Mouse (Mus musculus) kidney, adult 8-10 months (tissue): ENCODE measurements around the gene Nkain4.

Source experiments
- DNase-seq, 2 experiments: peaks; one replicate each; pipeline ENCODE4 v3.0.0; 2022

The Nkain4 gene

DNA sequence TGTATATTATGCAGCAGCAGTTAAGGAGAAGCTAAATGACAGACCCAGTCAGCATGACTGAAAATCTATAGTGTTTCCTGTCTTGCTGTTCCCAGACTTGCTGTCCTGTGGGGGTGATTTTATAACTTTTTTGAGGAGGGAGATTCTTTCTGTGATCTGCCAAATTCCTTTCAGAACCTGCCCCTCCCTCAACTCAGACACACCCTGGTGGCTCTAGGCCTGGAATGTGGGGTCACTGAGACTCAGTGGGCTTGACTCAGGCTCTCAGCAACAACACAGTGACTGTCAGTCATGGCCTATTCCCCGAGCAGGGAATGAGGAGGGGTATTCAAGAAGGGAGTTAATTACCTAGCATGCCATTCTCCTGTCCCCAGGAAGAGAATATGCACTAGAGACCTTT lies 4.6 kb downstream of the Nkain4 start:
- no peak for DNase-seq

DNA sequence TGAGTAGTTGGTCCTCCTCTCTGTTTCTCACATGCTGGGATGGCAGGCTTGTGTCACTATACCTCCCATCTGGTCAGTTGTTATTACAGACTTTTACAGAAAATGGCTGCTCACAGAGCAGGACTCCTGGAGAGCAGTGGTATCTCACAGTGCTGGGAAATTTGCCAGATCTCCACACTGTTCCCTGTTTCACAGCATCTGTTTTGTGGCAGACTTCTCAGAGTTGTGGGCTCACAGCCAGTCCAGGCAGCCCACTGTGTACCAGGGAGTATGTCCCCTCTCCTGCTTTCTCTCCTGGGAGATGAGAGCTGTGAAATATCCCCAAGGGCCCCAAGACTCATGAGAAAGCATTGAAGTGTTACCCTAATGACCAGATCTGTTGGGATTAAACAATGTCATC lies 12.6 kb downstream of the Nkain4 start:
- no peak for DNase-seq

DNA sequence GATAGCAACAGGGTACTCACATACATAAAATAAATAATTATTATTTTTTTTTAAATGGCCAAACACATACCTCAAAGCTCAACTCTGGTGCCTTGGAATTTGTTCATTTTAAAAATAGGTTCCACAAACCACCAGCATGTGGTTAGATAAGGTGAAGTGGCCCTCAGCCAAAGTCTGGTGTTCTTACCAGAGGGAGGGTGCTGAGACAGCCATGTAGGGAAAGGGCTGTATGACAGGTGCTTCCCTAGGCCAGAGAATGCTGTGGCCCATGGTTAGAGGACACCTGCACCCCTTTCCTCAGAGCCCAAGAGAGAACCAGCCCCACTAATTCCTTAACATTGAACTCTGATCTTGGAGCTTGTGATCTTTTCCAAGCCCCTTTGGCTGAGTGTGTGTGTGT lies 14.3 kb downstream of the Nkain4 start:
- no peak for DNase-seq

DNA sequence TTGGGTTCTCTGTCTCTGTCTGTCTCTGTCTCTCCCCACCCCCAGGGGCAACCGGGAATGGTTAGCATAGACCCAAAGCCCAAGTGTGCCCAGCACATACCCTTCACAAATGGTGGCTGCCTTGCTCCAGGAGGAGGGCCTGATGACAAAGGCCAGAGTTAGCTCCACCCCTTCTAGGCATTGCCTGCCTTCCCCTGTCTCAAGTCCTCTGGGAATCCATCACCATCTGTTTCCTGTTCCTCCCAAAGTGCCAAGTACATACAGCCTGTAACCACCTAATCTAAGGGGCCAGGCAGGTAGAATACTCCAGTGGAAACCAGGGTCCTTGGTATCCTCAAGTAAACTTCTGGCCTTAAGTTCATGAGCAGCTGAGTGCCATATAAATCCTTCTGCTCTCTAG lies 22.1 kb downstream of the Nkain4 start:
- DNase-seq, result no peak

DNA sequence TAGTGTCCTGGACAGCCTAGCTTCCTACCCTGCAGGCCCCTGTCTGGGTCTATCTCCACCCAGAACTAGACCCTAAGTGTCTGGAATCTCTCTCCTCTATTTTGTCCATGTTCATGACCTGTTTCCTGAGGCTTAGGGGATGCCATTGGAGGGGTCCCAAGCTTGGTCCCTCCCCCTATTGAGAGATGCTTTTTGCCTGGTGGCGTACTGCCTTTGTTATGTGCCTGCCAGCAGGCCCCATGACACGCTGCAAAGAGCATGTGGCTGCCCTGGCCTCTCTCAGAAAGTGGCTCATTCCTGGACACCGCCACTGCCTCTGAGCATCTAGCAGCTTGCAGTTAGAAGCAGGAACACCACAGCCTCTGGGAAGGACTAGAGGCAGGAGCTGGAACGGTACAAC lies 25.8 kb downstream of the Nkain4 start, which contains the start of gene Birc7:
Gene Birc7 (plus strand): TSS at position 301 of the 400 bp plus-strand sequence.
- no peak for DNase-seq

DNA sequence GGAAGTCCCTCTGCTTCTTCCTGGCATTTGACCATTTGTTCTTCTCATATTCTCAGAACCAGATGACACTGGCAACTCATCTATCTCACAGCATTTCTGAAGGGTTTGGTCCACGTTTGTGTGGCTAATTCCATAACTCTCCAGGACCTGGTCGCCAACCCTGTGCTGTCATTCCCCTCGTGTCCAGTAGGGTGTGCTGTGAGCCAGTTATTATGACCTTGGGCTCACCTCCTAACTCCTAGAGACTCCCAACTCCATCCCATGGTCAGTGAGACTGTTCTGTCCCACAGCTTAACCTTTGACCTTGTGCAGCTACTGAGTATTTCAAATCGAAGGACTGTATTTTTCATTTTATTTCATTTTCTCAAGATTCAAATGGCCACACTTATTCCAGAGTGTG lies 29.3 kb downstream of the Nkain4 start:
- DNase-seq, result peak; percentile 53 to 83

DNA sequence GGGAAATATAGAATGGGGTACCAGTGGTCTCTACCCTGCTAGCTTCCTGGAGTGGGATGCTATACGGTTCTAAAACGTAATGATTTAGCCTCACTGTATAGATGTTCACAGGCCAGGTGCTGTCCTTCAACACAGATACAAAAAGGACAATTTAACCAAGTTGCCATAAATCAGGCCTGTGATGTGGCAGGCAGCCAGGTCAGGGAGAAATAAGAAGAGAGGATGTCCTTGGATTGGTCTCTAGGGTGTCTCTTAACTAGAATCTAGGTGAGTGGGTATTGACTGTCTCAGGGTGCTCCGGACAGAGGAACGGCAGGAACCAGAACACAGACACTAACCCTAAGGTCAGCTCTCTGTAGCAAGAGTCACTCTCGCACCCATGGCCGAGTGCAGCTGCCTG lies 31.8 kb downstream of the Nkain4 start:
- DNase-seq, result no peak

DNA sequence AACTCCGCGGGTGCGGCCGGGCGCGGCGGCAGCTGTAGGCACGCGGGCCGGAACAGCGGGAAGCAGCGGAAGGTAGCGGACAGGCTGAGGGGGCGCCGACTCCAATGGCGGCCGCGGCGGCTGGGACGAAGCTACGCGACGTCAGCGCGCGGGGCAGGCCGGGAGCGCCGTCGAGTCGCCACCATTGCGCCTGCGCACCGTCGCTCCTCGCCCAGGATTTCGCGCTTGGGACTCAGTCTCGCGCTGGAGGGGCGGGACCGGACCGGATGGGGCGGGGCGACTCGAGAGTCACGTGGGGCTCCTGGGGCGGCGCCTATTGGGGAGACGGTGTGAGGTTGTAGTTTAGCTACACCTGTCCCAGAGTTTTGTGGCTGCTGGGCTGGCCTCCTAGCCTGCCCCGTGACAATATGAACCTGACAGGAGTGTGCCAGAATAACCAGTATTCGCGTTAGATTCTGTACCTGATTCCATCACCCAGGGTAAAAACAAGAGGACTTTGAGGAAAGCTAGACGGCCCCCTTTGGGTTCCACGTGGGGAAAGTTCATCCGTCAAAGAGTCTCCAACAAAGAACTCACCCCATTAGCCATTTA lies 33.6 kb downstream of the Nkain4 start, which contains the start of gene Ythdf1:
Gene Ythdf1 (minus strand): TSS at position 140 of the 591 bp plus-strand sequence.
- DNase-seq, result peak; percentile 97 to 98

DNA sequence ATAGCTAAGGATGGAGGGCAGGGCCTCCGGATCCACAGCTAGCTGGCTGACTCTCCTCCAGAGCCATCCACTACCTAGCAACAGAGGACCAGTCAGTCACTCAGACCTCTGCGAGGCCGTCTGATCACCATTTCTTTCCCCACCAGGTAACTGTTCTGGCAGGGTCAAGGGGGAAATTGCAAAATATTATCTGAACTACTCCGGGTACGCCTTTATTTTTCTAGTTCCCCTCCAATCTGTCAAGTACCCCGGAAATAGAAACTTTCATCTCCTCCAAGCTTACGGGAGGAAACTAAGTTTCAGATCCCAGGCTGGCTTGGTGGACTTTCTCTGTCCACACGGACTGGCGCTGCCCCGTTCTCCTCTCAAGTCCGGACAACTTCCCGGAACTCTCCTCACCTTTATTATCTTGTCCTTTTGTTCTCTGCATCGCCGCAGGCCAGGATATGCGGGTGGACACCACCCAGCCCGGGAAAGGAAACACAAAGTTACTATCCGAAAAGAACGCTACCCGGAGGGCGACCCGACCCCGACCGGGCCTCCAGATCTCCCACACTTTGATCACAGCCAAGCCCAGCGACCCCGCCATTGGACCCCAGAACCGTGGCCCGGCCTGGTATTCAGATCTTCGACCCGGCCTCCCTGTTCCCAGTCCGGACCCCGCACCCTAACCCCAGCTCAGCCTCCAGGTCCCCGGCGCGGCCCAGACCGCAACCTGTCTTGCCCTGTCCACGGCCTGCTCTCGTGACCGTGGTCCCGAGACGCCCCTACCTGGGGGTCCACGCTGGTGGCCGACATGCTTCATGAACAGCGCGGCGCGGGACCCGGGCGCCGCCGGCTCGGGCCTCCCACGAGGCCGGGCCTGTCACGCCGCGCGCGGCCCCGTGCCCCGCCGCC lies 34.3 kb downstream of the Nkain4 start:
- peak; percentile 20 to 25 for DNase-seq

DNA sequence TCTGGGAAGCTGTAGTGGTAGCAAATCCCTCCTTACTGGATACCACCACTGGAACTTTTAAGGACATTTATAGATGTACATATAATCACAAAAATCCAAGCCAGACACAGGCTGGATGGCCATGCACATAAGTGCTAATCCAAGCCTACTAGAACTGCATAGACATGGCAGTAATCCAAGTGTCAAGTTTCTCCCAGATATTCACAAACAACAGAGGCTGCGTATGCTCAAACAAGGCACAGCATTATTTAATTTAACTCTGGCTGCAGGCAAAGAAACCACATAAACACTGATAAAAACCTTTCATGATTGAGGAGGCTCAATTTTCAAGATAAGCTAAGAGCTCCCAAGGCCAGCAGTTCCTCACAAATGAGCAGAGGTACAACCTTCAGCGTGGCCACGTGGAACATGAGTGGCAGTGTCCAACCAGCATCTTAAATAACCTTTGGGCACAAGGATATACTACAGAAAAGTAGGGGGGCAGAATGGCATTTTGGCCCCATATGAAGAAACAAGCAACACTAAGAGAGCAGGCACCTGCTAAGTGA lies 38.5 kb downstream of the Nkain4 start:
- DNase-seq, result no peak

DNA sequence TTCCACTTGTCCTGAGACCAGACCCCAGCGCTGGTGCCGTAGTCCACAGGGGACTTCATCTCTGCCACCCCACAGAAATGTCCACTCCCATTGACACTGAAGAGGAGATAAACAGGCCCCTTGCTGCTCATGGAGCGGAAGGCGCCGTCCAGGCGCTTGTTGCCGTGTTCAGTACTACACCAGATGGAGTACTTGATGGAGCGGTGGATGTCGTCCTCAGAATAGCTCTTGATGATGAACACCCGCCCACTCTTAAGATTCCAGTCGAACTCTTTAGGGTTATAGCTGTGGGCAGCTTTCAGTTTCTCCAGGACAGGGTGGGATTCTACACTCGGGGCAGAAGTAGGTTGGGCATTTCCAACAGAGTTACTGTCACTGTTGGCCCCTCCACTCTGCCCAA lies 43.6 kb downstream of the Nkain4 start:
- DNase-seq, result no peak

DNA sequence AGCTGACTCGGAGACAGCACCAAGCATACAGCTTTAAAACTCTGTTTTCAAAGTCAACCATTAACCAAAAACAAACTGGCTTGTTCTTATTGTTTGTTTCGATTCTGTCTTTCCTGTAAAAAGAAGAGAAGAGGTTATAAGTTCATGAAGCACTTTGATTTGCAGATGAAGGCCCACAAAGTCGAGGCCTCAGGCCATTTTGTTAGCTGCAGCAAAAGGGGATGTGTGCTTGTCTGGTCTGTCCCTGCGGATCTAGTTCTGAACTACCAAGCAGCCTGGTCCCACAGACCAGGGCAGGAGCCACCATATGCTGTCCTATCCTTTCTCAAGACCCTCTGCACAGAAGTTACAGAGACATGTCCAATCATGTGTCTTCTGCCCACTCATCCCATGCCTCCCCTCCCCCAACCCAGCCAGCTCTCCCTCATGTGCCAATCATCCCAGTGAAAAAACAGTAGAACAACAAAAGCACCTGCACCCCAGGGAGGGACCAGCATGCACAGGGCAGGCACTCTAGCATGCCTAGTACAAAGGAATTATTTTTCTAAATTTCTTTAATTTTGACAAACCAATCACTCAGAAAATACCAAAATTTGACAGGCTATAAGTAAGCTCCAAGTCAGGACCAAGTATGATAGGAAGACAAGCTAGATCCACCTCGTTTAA lies 48.8 kb downstream of the Nkain4 start:
- DNase-seq, result no peak

DNA sequence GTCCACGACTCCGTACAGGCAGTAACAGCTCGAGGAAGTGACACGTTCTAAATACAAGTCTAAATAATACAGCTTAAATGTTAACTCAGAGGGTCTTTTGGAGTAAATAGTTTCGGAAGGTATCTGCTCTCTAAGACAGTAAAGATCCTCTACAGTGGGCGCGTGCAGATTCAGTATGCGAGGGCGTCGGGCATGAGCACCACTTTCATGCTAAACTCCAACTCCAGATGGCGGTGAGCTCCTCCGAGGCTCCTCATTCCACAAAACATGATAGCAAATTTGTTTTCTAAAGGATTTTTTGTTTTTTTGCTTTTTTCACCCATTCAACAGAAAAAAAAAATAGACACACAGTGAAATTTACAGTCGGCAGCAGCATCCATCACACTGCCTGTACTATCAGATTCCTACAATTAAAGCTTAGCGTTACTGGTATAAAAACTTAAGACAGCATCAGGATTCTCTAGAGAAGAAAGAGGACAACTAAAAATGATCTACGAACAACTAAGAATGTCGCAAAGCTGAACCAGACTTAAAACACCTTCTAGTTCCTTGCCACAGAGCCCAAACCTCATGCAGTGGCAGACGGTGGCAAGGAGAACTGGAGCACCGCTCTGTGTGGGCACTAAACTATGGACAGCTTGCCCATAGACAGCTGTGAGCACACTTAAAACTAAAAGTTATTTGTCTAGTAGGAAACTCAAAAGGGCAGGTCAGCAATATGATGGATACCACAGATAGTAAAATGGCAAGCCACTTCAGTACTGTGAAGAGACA lies 49.9 kb downstream of the Nkain4 start:
- DNase-seq, result no peak

DNA sequence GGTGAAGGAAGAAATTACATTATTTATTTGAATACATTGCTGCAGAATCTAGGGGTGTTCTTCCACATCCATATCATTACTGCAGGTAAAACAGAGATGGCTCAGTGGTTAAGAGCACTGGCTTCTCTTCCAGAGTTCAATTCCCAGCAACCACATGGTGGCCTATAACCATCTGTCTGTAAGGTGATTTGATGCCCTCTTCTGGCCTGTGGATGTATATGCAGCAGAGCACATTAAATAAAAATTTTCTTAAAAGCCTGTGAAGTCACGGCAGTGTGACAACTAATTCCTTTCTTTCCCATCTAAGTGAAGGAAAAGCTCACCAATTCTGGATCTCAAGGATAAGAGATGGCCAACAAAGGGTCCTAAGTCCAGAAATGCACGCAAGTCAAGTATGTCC lies 52.4 kb downstream of the Nkain4 start:
- DNase-seq, result no peak

DNA sequence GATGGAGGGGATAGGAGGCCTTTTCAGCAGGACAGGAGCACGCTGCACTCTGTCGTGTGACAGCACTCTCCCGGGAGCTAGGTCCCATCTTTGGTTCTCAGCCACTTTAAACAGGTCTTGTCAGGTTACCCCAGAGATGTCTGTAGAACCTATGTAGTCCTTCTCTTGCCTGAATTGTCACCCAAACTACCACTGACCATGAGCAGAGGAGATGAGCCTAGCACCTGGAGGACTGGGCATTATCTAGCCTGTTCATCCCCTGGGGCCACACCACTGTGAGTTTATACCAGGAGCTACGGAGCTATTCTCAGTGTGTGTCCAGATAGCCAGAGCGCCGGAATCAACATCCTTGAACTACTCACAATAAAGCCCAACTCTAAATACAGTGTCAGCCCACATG lies 56.6 kb downstream of the Nkain4 start:
- no peak for DNase-seq

DNA sequence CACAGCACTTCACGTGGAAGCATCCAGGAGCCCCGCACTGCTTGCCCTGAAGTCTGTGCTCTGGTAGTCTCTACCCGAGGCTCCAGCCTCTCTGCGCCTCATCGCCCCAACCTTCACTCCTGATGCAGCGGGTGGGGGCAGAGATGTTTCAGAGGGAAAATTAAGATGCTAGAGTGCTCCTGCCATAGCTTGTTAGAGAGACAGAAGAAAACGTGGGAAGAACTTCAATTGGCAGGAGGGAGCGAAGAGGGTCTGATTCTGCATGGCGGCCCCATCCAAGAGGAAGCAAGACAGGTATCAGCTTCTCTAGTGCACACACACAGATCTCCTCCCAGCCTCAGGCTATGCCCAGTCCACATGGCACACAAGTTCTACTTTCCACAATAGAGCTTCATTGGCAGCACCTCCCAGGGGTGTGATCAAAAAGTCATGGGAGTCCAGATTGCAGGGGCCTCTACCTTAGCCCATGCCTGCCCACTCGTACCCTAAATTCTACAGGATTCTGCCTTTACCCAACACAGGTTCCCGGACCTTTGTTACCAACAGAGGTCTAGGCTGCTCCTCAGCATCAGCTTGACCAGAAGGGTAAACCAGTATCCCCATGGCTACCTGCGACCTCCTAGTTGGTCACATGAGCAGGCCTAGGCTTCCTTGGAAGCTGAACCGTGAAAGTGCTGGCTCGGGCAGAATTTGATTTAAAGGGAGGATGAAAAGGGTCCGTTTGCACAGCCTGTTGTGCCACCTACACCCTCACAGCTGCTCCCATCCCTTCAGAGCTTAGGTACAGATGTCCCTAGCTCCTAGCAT lies 57.5 kb downstream of the Nkain4 start:
- DNase-seq, result no peak

DNA sequence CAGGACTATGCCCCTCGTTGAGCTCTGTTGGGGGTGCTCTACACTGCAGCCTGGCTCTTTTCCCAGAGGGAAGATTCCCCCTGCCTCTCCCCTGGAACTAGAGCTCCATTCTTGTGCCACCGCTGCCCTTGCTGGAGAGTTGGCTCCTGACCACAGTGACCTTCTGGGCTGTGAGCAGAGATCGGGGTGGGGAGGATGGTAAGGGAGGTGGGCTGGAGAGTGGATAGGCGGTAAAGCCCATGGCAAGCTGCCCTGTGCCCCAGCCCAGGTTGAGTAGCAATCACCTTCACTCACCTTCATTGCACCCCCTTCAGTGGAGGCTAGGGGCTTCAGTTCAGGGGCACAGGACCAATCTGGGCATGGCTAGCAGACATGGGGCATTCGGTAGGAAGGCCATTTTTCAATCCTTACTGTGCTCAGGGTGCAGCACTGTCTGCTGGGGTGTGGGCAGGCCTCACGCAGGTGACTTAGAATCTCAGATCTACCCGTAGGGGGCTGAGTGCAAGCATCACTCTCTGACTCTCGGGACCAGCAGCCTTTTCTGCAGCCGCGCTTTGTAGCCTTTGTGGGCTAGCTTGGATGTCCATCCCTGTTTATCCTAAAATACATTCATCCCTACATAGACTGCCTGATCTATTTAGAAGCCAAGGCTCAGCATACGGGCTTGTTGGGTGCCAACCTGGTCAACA lies 58.5 kb downstream of the Nkain4 start:
- DNase-seq, result no peak

DNA sequence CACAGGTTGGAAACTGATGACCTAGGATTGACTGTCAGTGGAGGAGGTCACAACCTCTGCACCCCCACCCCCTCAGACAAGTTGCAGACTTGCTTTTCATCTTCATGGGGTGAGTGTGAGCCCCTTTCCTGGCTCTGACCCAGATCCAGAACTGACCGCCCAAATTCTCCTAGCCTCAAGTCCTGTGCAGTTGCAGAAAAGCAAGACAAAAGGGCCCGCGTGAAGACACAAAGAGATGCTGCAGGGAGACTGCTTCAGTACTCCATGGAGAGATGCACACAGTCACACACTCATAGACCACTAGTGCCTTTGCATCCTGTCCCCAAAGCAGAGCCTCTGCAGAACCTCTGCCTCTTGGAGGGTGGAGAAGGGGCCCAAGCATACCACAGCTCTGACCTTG lies 59.2 kb downstream of the Nkain4 start:
- no peak for DNase-seq

DNA sequence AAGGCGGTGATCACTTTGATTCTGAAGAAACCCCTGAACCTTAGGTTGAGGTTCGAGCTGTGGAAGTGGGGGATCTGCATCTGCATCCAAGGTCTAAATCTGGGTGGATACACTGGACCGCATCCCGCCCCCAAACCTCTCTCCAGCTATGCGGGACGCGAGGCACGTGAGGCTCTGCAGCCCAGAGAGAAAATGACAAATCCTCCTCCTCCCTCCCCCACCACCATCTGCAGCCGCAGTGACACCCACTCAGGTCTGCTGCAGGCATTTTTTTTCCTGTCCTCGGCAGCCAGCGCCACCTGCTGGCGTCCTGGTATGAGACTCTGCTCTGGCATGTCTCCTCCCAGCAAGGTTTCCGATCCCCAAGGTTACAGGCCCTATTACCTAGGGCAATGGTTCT lies 59.8 kb downstream of the Nkain4 start:
- DNase-seq, result peak; percentile 32 to 43

DNA sequence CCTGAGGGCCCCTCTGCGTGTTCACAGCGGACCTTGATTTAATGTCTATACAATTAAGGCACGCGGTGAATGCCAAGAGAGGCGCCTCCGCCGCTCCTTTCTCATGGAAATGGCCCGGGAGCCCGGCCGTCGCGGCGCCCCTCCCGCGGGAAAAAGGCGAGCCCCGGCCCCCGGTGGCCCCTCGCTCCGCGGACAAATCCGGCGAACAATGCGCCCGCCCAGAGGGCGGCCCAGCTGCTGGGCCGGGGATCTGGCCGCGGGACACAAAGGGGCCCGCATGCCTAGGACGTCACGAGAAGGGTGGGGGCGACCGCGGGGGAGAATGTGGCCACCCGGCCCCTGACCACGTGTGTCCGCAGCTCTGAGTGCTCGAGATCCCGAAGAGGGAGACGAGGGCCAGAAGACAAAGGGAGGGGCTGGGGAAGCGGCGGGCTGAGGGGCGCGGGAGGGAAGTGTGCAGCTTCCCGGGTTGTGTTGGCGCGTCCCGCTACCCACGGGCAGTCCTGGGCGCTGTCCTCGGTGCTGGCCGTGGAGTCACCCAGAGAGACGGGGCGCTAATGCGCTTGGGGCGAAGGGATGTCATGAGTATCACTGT lies 60.4 kb downstream of the Nkain4 start:
- DNase-seq, result peak; percentile 8 to 25

DNA sequence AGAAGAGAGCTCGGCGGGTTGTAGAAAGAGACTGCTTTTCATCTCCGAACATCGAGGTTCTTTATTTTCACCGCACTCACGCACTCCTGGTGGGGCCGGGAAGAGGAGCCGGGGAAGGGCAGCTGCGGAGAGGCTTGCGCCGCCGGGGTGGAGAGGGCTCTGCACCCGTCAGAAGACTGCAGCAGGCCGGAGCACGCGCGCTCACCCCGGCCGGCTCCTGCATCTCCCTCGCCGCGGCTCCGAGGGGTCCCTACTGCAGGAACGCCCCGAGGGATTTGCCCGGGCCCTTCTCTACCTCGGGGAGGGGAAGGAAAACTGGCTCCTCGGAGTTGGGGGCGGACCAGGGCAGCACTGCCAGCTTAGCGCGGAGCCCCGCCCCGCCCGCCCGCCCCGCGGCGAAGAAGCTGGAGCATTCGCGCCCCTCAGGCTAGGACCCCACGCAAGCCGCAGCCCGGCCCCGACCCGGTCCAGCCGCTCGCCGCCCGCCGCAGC lies 60.9 kb downstream of the Nkain4 start:
- no peak for DNase-seq
